Mouse (Mus musculus) kidney, postnatal 36 days (tissue): ENCODE results near the gene Pheta1.
A peak's percentile ranks its signal among the peaks of the same experiment; 100 is the strongest.

Experiments used
- DNase-seq, 2 experiments: peaks; one replicate each; pipeline ENCODE4 v3.0.0; 2021 to 2022; ENCODE audit warnings: mixed read lengths in 2 of 2

The Pheta1 gene

DNA sequence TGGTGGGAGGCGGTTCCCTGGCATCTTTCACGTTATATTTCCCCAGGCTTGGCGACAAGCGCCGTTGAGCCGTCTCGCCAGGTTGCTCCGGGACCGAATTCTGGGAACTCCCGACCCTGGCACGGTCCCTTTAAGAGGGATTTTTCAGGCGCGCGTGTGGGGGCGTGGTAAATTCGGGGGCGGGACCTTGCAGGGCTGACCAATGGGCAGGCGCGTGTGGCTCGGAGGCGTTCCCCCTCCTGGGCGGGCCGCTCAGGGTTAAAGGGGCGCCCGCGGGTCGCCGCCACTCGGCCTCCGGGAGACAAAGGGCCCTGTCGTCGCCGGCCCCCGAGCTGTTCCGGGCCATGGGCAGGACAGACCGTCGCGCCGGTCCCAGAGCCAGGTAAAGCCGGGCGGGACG, at the start of gene Pheta1:
TSS of gene Pheta1 (plus strand) at position 242 of the 400 bp plus-strand sequence.
- peak; percentile 94 to 95 for DNase-seq

- DNase-seq = no peak
Observed at GRCm38 (mm10) chr5:121807186-121807585, 41.6 kb upstream of the Pheta1 start.

GRCm38 (mm10) chr5:121808202-121808601, 40.6 kb upstream of the Pheta1 start:
- DNase-seq = no peak

- DNase-seq = peak; percentile 51 to 74
Observed at GRCm38 (mm10) chr5:121809667-121810224, 39.0 kb upstream of the Pheta1 start.

- DNase-seq = no peak
Observed at GRCm38 (mm10) chr5:121810331-121811151, 38.2 kb upstream of the Pheta1 start.

DNA sequence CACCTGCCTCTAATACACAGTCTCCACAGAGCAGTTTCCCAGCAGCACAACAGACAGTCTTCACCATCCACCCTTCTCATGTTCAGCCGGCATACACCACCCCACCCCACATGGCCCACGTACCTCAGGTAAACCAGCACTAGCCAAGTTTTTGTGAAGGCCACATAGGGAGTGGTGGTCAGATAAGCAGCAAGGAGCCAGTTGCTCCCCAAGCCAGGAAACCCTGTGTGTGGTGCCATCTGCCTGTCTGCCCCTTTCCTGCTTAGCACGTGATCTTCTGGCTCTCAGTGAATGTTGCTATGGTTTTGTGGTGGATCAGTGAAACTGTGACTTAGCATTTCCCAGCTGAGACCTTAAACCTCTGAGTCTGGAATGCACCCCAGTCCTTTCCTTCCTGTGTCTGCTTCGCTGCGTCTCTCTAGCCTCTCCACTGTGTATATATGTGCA, 37.3 kb upstream of the Pheta1 start:
- DNase-seq = no peak

DNA sequence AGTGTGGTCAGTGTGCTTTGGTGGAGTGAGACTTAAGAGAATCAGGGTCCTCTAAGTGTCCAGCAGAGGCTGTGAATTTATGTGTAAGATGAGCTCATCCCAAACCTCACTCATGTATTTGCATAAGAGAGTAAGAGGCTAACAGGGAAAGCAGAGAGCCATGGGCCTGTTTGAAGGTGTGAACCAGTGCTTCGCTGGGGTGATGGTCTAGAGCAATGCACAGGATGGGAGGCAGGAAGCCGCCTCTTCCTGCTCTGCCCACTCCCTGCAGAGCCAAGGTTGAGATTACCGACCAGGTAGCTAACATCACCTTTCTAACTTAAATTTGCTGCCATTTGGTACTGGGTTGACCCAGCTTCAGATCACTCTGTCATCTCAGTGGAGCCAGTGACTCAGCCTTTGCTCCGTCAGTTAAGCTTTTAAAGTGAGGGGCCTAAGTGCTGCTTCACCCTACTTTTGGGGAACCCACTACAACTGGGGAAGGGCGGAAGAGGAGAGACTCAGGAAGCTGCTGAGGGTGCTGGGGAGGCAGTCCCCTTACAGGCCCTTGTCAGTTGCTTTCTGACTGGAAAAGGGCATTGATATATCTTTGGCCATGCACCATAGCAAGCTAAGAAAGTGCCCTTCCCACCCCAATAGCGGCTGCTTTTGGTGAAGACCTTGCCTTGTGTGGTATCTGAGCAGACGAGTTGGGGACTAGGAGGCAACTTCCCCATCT, 36.1 kb upstream of the Pheta1 start:
- no peak for DNase-seq

- no peak for DNase-seq
Observed at GRCm38 (mm10) chr5:121813744-121814143, 35.0 kb upstream of the Pheta1 start.

GRCm38 (mm10) chr5:121815067-121815466, 33.7 kb upstream of the Pheta1 start:
- DNase-seq = peak; percentile 84 to 91

DNA sequence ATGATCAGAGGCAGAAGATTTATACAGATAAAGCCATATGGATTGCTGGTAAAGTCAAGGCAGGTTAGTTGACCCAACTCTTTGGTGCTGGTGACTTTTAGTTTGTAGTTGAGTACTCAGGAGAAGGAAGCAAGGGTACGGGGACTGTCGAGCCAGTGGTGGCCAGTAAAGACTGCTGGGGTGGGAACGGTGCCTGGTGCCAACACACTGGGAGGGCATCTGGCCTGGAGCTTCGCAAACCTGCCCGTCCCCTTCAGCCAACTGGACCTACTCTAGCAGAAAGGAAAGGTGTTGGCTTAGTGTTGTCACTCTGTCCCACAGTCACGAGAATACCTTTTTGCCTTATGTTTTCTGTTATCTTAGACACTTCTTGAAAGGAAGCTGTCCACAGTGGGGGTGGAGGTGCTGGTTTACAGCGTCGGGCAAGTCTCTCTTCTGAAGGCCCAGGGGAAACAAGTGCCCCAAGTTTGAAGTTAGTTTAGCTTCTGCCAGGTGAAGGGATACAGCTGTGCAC, 32.9 kb upstream of the Pheta1 start:
- DNase-seq = no peak

- DNase-seq = no peak
Observed at GRCm38 (mm10) chr5:121816611-121817010, 32.2 kb upstream of the Pheta1 start.

DNA sequence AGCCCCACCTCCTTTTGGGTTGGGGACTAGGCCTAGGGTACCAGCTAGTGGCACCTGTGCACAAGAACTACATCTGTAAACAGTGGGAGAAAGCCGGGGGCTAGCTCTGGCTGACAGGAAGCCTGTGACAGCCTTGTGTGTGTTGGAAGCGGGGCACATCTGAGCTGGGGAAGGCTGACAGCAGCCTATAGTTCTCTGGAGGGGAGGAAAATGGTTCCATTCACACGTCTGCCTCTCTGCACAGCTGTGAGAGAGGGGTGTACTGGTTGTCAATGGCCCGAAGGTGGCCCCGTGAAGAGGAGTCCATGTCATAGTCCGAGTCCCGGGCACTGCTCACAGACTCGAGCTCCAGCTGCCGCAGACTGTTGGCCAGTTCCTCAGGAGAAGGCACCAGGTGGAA, 31.2 kb upstream of the Pheta1 start:
- no peak for DNase-seq

DNA sequence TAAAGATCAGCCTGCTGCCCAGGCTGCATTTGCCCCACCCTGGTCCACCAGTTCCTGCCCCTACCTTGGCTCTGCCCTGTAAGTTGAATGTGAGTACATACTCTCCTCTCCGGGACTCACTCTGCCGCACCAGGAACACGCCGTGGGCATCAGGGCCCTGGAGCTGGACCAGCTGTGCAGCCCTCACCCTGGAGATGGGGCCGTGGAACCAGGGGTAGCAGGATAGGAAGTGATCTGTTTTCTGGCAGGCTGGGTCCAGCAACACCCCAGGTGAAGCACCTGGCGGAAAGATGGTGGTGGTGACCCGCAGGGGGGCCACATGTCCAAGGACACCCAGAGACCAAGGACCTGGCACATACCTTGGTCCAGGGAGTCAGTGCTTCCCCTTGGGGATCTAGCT, 30.4 kb upstream of the Pheta1 start:
- no peak for DNase-seq

GRCm38 (mm10) chr5:121818862-121819261, 29.9 kb upstream of the Pheta1 start:
- DNase-seq = no peak

DNA sequence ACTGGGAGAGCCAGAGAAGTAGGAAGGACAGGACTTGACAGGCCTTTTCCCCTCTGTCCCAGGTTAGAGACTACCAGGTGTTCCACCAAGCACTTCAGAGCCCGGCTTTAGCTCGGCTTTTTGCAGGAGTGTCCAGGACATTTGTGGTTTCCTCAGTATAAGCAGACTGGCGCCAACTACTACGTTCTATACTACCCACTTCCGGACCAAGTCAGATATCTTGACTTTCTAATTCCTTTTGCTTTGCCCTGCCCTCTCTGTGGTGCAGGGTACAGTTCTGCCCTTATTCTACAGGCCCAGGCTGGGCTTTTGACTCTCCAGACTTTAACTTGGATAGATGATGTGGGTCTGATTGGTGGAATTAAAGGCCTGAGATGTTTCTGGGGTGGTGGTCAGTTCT, 29.2 kb upstream of the Pheta1 start:
- DNase-seq = no peak

GRCm38 (mm10) chr5:121820161-121820560, 28.6 kb upstream of the Pheta1 start:
- no peak for DNase-seq

DNA sequence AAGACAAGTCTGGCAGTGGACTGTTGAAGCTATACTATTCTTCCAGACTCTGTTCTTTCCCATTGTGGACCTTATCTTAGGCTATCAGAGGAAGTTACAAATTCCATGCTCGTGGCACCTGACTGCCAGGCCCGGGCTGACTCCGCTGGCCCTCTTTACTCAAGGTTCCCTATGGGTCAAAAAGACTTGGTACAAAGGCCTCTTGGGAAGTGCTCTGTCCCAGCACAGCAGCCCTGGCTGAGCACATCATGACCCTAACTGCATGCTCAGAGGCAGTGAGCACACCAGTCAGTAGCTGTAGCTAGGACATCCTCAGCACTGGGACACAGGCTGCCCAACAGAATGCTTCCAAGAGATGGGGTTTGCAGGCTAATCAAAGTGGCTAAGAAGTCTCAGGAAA, 28.1 kb upstream of the Pheta1 start:
- DNase-seq = no peak

GRCm38 (mm10) chr5:121821116-121821515, 27.7 kb upstream of the Pheta1 start:
- no peak for DNase-seq

- DNase-seq = peak in 1 of 2 experiments; percentile 14
Observed at GRCm38 (mm10) chr5:121821552-121821951, 27.2 kb upstream of the Pheta1 start.

GRCm38 (mm10) chr5:121822786-121823505, 25.8 kb upstream of the Pheta1 start:
- DNase-seq = peak in 1 of 2 experiments; percentile 15

- DNase-seq = no peak
Observed at GRCm38 (mm10) chr5:121823668-121824067, 25.1 kb upstream of the Pheta1 start.

GRCm38 (mm10) chr5:121824121-121824520, 24.7 kb upstream of the Pheta1 start:
- DNase-seq = peak; percentile 47 to 71

DNA sequence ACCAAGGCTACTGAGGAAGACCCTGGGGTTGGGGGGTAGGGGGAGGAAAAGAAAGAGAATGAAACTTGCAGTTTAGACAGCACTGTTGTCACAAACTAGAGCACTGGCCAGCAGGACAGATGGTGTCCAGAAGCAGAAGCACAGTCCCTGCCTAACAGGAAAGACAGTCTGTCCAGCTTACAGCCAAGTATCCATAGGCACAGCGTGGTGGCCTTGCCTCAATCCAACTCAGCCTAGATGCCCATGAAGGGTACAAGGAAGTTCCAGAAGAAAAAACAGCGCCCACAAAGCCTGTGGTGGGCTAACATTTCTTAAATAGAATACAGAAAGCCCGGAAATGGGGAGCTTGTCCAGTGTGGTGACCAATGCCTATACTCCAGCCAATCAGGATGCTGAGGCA, 23.2 kb upstream of the Pheta1 start:
- no peak for DNase-seq
